Mouse (Mus musculus) heart, embryonic 10.5 days (tissue): Measurements from ENCODE around the gene Trim71. TPM values are rescaled to one million over a fixed set of nuclear protein-coding genes. Genes with fewer than 3 reads are reported as not detected.

Experiments used
- DNase-seq: peaks from one replicate; pipeline ENCODE4 v3.0.0-alpha.2; 2017; ENCODE audit warnings: low spot score
- H3K27ac ChIP-seq: fragments of 300-500 bp; sonication (generic); 2 replicates; pipeline ENCODE4 v1.5.1; 2016; ENCODE audit warnings: mild to moderate bottlenecking
- H3K27me3 ChIP-seq: fragments of 300-500 bp; sonication (generic); 2 replicates; pipeline ENCODE4 v1.6.1; 2016; ENCODE audit warnings: mild to moderate bottlenecking; ENCODE audit not compliant: poor library complexity, insufficient read depth, severe bottlenecking
- H3K36me3 ChIP-seq: fragments of 300-500 bp; sonication (generic); 2 replicates; pipeline ENCODE4 v1.6.1; 2016; ENCODE audit warnings: mild to moderate bottlenecking, moderate library complexity
- H3K4me1 ChIP-seq: fragments of 300-500 bp; sonication (generic); 2 replicates; pipeline ENCODE4 v1.6.1; 2016; ENCODE audit warnings: mild to moderate bottlenecking
- H3K4me3 ChIP-seq: fragments of 300-500 bp; sonication (generic); 2 replicates; pipeline ENCODE4 v1.5.1; 2016; ENCODE audit warnings: mild to moderate bottlenecking, moderate library complexity
- H3K9me3 ChIP-seq: fragments of 300-500 bp; sonication (generic); 2 replicates; pipeline ENCODE4 v1.6.1; 2016; ENCODE audit warnings: mild to moderate bottlenecking, moderate library complexity
- WGBS: fragments of 180-500 bp; shearing (Covaris S2); methylation state at CpG from one replicate; pipeline ENCODE4 v1.1.7; 2016; 5-methylcytosine and 5-hydroxymethylcytosine counted together
- polyA plus RNA-seq: library from polyadenylated mRNA; unstranded; fragments of >200 nt; fragmentation: Nextera tagmentation; extraction: Ambion mirVana; gene quantifications from 2 replicates; pipeline ENCODE4 v1.2.1, GENCODE M21; 2016

Gene Trim71
- polyA plus RNA-seq, result 2.4 and 3.1 TPM in 2 replicates

DNA sequence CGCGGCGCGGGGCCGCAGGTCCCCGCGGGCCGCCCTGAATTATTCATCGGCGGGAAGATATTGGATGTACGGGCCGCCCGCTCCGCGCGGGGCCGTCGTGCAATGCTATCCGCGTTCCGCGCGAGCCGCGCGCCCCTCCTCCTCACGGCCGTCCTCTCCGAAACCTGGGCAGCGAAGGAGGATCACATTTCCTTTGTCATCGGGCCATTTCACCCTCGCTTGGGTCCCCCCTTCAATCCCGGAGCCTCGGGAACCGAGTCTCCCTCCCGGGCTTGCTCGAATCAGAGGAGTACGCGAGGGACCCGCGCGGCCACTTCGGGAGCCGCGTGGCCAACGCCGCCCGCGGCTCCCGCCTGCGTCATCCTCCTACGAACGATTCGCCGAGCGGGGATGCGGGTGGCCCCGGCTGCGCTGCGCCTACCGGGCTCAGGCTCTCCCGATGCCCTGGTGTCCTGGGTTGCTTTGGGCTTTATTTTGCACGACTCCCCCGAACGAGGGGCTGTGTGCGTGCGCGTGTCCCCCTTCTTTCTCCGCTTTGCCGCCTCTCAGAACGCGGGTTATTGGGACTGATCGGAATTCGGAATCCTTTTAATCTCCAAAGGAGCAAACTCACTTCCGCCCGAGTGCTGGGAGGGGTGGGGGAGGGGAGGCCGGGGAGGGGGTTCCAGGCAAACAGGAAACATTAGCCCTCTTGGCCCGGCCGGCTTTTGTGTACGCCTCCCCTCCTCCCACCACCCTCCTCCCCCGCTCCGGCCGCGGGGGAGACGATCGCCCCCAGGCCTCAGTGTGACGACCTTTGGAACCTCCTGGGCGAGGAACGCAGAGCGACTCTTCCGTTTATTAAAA lies at the start of gene Trim71:
Trim71 (minus strand) TSS at position 609 of the 846 bp plus-strand sequence.
- WGBS, result under 1% methylated on average over 82 of the region's 91 CpGs
- H3K27ac ChIP-seq, result peak within 1 kb of the TSS; percentile 95
- no peak for DNase-seq
- peaks cover 34% of the 10 kb centered on the region for H3K4me1 ChIP-seq
- no peaks in the 10 kb centered on the region for H3K36me3 ChIP-seq
- no peaks in the 10 kb centered on the region for H3K9me3 ChIP-seq
- H3K27me3 ChIP-seq, result peaks cover 11% of the 10 kb centered on the region
- H3K4me3 ChIP-seq, result peak within 1 kb of the TSS; percentile 88

GRCm38 (mm10) chr9:114613026-114613425 lies 48.9 kb upstream of the Trim71 start:
- no peak overlapping the region for H3K4me3 ChIP-seq
- 95% methylated on average over 4 of the region's 4 CpGs for WGBS
- no peak for DNase-seq
- no peak overlapping the region for H3K27ac ChIP-seq
- H3K27me3 ChIP-seq, result no peaks in the 10 kb centered on the region
- no peaks in the 10 kb centered on the region for H3K4me1 ChIP-seq
- H3K36me3 ChIP-seq, result peaks cover 81% of the 10 kb centered on the region
- H3K9me3 ChIP-seq, result no peaks in the 10 kb centered on the region

- H3K4me3 ChIP-seq, result no peak overlapping the region
- no peaks in the 10 kb centered on the region for H3K9me3 ChIP-seq
- H3K4me1 ChIP-seq, result no peaks in the 10 kb centered on the region
- H3K36me3 ChIP-seq, result peaks cover 81% of the 10 kb centered on the region
- 89% methylated on average over 4 of the region's 4 CpGs for WGBS
- DNase-seq, result no peak
- no peak overlapping the region for H3K27ac ChIP-seq
- no peaks in the 10 kb centered on the region for H3K27me3 ChIP-seq
Observed at GRCm38 (mm10) chr9:114612566-114612965, 48.4 kb upstream of the Trim71 start.

DNA sequence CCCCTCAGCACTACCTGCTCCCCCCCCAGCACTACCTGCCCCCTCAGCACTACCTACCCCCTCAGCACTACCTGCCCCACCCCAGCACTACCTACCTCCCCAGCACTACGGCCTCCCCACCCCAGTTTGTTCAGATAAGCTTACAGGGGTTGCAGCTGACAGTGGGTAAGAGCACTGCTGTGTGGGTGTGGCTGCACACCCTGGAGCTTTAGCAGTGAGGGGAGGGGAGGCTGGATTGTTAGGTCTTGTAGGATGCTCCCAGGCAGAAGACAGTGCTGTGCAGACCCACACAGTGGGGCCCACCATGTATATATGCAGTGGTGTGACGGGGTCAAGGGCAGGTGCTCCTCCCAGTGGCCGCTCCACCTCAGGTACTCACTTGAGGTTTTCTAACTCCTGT lies 46.1 kb upstream of the Trim71 start:
- no peaks in the 10 kb centered on the region for H3K9me3 ChIP-seq
- WGBS, result 92% methylated on average over 3 of the region's 3 CpGs
- no peak for DNase-seq
- no peaks in the 10 kb centered on the region for H3K27me3 ChIP-seq
- no peak overlapping the region for H3K4me3 ChIP-seq
- H3K36me3 ChIP-seq, result peaks cover 88% of the 10 kb centered on the region
- no peak overlapping the region for H3K27ac ChIP-seq
- H3K4me1 ChIP-seq, result no peaks in the 10 kb centered on the region

DNA sequence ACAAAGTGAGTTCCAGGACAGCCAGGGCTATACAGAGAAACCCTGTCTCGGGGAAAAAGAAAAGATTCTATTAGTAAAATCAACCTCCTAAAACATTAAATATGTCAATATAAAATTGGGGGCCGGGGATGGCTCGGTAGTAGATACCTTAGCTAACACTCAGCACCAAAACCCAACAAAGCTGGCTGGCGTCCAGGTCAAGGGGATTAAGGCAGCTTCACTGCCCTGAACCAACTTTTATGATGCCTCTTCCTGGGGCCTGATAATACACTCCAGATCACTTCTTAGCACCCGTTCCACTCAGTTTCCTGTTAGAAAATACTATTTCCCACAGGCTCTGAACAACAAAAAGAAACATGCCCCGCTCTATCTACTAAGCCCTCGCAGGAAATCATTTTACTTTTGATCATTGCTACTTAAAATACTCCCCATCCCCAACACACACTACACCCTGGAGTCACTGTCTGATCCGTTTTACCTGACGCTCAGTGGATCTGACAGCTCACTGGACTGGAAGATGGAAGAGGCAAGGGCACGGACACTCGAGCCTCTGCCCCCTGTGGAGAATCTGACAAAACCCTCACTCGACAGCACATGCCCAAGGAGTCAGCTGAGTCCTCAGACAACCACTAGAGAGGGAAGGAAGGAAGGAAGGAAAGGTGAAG lies 39.8 kb upstream of the Trim71 start:
- H3K36me3 ChIP-seq, result peaks cover 73% of the 10 kb centered on the region
- WGBS, result 67% methylated on average over 12 of the region's 12 CpGs
- DNase-seq, result no peak
- H3K4me3 ChIP-seq, result no peak overlapping the region
- no peaks in the 10 kb centered on the region for H3K9me3 ChIP-seq
- H3K27me3 ChIP-seq, result no peaks in the 10 kb centered on the region
- H3K4me1 ChIP-seq, result no peaks in the 10 kb centered on the region
- H3K27ac ChIP-seq, result no peak overlapping the region

DNA sequence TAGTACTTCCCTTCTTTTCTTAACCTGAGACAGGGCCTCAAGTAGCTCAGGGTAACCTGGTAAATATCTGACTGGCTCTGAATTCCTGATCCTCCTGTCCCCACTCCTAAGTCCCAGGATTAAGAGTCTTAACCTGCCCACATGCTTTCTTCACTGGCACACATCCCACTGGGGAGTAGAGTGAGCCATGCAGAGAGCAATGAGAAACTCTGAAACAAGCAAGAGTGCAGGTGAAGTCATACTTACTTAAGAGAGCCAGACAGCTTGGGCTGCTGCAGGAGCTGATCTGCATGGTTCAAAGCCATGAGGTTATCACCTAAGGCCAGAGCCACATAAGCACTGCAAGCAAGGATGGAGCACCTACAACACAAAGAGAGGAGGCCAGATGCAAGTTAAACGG lies 36.9 kb upstream of the Trim71 start:
- DNase-seq, result no peak
- Histone ChIP-seq H3K27me3 (no peaks in the 10 kb centered on the region), H3K9me3 (no peaks in the 10 kb centered on the region), H3K4me1 (no peaks in the 10 kb centered on the region), H3K4me3 (no peak overlapping the region), H3K27ac (no peak overlapping the region), H3K36me3 (peaks cover 73% of the 10 kb centered on the region)
- 83% methylated on average over 1 of the region's 1 CpGs for WGBS

GRCm38 (mm10) chr9:114585017-114585345 lies 20.8 kb upstream of the Trim71 start:
- no peak overlapping the region for H3K27ac ChIP-seq
- no peaks in the 10 kb centered on the region for H3K9me3 ChIP-seq
- H3K27me3 ChIP-seq, result no peaks in the 10 kb centered on the region
- no peak overlapping the region for H3K4me3 ChIP-seq
- no peak for DNase-seq
- peaks cover 10% of the 10 kb centered on the region for H3K4me1 ChIP-seq
- H3K36me3 ChIP-seq, result peaks cover 42% of the 10 kb centered on the region
- 38% methylated on average over 5 of the region's 5 CpGs for WGBS

DNA sequence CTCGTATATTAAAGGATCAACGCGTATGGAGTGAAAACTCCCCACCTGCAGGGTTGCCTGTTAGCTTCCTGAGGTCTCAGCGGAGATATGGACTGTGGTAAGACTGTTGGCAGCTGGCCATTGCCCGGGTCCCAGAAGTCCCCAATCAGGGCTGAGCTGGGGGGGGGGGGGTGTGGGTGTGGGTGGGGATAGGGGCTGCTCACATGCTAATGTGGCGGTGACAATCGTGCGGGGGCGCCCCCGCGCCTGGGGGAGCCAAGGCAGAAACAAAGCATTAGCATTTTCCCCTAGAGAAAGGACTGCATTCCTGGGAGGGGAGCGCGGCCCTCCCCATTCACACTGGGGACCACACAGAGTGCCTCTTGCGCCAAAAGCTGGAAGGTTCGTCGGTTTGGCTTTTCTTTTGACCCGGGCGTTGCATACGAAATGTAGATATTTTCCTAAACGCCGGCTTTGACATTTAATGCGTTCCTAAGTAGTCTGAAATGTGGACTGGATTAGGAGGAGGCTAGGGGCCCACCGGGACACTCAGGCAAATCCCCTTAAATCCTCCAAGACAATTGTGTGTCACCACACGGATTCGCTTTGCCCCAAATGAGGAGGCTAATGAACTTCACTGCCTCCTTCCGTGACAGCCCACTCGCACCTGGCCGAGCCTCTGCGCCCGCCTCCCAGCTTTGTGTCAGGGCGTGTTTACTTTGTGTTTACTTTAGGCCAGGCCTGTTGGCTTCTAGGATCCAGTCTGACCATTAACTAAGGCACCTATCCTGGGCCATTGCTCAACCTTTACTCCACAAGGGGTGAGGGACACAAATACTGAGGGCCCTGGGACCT lies 20.2 kb upstream of the Trim71 start:
- Histone ChIP-seq H3K4me3 (peak overlapping the region; percentile 57), H3K27ac (peak overlapping the region; percentile 67), H3K9me3 (no peaks in the 10 kb centered on the region), H3K4me1 (peaks cover 10% of the 10 kb centered on the region), H3K27me3 (no peaks in the 10 kb centered on the region), H3K36me3 (peaks cover 36% of the 10 kb centered on the region)
- no peak for DNase-seq
- WGBS, result 8% methylated on average over 31 of the region's 31 CpGs

- Histone ChIP-seq H3K9me3 (no peaks in the 10 kb centered on the region), H3K4me3 (peak overlapping the region; percentile 57), H3K36me3 (peaks cover 30% of the 10 kb centered on the region), H3K27me3 (no peaks in the 10 kb centered on the region), H3K4me1 (peaks cover 10% of the 10 kb centered on the region), H3K27ac (peak overlapping the region; percentile 67)
- WGBS, result 1% methylated on average over 23 of the region's 23 CpGs
- DNase-seq, result peak; percentile 86
Observed at GRCm38 (mm10) chr9:114583812-114584182, 19.6 kb upstream of the Trim71 start.

DNA sequence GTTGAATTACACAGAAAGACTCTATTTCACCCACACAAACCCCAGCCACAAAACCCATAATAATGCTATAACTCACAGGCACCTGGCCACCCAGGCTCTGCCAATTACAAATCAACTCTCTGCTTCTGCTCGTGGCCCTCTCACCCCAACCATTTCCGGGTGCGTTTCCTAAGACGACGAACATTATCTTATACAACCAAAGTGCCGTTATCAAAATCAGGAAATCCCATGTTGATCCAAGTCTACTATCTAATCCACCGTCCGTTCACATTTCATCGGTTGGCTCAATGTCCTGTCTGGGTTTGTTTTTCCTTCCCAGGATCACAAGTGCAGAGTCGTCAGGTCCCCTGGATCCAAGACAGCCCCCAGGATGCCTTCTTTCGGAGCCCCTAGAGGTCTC lies 14.5 kb upstream of the Trim71 start:
- Histone ChIP-seq H3K27ac (no peak overlapping the region), H3K4me3 (no peak overlapping the region), H3K27me3 (peaks cover 4% of the 10 kb centered on the region; the same call in 1 of the 2 replicates), H3K4me1 (no peaks in the 10 kb centered on the region), H3K36me3 (no peaks in the 10 kb centered on the region), H3K9me3 (no peaks in the 10 kb centered on the region)
- DNase-seq, result no peak
- 22% methylated on average over 11 of the region's 11 CpGs for WGBS

DNA sequence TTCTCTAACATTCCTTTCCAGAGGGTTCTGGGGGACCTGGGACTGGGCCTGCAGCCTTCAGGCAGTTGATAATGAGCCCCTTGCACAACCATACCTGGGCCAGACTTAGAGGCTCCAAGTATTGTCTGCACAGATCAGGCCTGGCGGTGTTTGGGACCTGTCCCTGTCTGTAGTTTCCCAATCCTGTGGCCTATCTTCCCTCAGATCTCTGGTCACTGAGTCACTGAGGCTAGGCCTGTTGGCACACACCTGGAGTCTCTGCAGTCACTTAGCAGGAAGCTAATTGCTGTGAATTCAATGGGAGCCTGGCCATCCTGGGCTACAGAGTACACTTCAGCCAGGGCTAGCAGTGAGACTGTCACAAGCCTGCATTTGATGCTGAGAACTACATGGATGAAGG lies 11.8 kb upstream of the Trim71 start:
- 81% methylated on average over 1 of the region's 1 CpGs for WGBS
- no peaks in the 10 kb centered on the region for H3K36me3 ChIP-seq
- H3K9me3 ChIP-seq, result no peaks in the 10 kb centered on the region
- no peak for DNase-seq
- peaks cover 4% of the 10 kb centered on the region; the same call in 1 of the 2 replicates for H3K27me3 ChIP-seq
- no peaks in the 10 kb centered on the region for H3K4me1 ChIP-seq
- no peak overlapping the region for H3K4me3 ChIP-seq
- no peak overlapping the region for H3K27ac ChIP-seq

- 56% methylated on average over 5 of the region's 5 CpGs for WGBS
- H3K4me3 ChIP-seq, result no peak overlapping the region
- H3K36me3 ChIP-seq, result no peaks in the 10 kb centered on the region
- H3K4me1 ChIP-seq, result no peaks in the 10 kb centered on the region
- no peaks in the 10 kb centered on the region for H3K9me3 ChIP-seq
- DNase-seq, result no peak
- peaks cover 4% of the 10 kb centered on the region; the same call in 1 of the 2 replicates for H3K27me3 ChIP-seq
- no peak overlapping the region for H3K27ac ChIP-seq
Observed at GRCm38 (mm10) chr9:114573528-114573927, 9.4 kb upstream of the Trim71 start.
